Mouse (Mus musculus) lung, embryonic 15.5 days (tissue): ENCODE measurements around the gene Ccdc62. TPM values are rescaled to one million over a fixed set of nuclear protein-coding genes. Genes with fewer than 3 reads are reported as not detected.
A peak's percentile ranks its signal among the peaks of the same experiment; 100 is the strongest.

Source experiments
- ATAC-seq: fragments of 200-750 bp; cut with Nextera tagmentation; 2 replicates; pipeline ENCODE4 v1.8.0; 2017; ENCODE audit warnings: moderate number of reproducible peaks, borderline replicate concordance; ENCODE audit not compliant: low FRiP score, low TSS enrichment; ENCODE audit errors: extremely low read depth
- H3K27ac ChIP-seq: fragments of 300-500 bp; sonication (generic); 2 replicates; pipeline ENCODE4 v1.5.1; 2015; ENCODE audit warnings: moderate library complexity, mild to moderate bottlenecking, inconsistent platforms
- H3K27me3 ChIP-seq: fragments of 300-500 bp; sonication (generic); 2 replicates; pipeline ENCODE4 v1.6.1; 2015; ENCODE audit warnings: inconsistent platforms
- H3K36me3 ChIP-seq: fragments of 300-500 bp; sonication (generic); 2 replicates; pipeline ENCODE4 v1.6.1; 2015; ENCODE audit warnings: inconsistent platforms
- H3K4me1 ChIP-seq: fragments of 300-500 bp; sonication (generic); 2 replicates; pipeline ENCODE4 v1.6.1; 2015; ENCODE audit warnings: inconsistent platforms
- H3K4me2 ChIP-seq: fragments of 300-500 bp; sonication (generic); 2 replicates; pipeline ENCODE4 v1.6.1; 2015; ENCODE audit warnings: inconsistent platforms, mild to moderate bottlenecking, moderate library complexity
- H3K4me3 ChIP-seq: fragments of 300-500 bp; sonication (generic); 2 replicates; pipeline ENCODE4 v1.5.1; 2015; ENCODE audit warnings: mild to moderate bottlenecking, inconsistent platforms
- H3K9ac ChIP-seq: fragments of 300-500 bp; sonication (generic); 2 replicates; pipeline ENCODE4 v1.6.1; 2015; ENCODE audit warnings: inconsistent platforms
- H3K9me3 ChIP-seq: fragments of 300-500 bp; sonication (generic); 2 replicates; pipeline ENCODE4 v1.6.1; 2016; ENCODE audit warnings: inconsistent platforms
- WGBS: fragments of 180-500 bp; shearing (Covaris S2); methylation state at CpG from one replicate; pipeline ENCODE4 v1.1.7; 2015; 5-methylcytosine and 5-hydroxymethylcytosine counted together
- polyA plus RNA-seq: library from polyadenylated mRNA; unstranded; fragments of >200 nt; fragmentation: Nextera tagmentation; extraction: Ambion mirVana; gene quantifications from 2 replicates; pipeline ENCODE4 v1.2.1, GENCODE M21; 2015

Ccdc62 gene
- polyA plus RNA-seq, 1 experiment from 2014 or later = 6.3 TPM

DNA sequence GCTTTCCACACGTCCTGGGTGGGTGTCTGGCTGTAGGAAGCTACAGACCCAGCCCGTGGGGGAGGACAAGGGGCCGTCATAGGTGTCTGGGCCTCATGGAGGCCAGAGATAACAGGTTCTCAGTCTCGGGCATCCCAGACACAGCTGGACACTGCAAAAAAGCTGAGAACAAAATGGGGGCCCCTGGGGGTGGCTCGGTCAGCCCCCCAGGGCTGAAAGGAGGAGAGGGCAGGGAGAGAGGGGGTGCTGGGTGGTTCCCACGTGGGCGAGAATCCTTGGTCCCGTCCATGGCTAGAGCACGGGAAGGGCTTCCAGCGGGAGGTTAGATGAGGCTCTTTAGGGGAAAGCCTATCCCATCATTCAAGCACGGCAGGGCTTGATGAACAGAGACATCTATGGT is 52.4 kb downstream of the Ccdc62 start:
- Histone ChIP-seq H3K9me3 (no peaks in the 10 kb centered on the region), H3K36me3 (no peaks in the 10 kb centered on the region), H3K4me1 (0 out of 2 replicates have a peak, but pooled peaks cover 9% of the 10 kb centered on the region), H3K27ac (no peak overlapping the region), H3K9ac (no peak overlapping the region), H3K27me3 (no peaks in the 10 kb centered on the region), H3K4me2 (no peak overlapping the region), H3K4me3 (no peak overlapping the region)
- ATAC-seq = no peak
- 74% methylated on average over 11 of the region's 11 CpGs for WGBS

DNA sequence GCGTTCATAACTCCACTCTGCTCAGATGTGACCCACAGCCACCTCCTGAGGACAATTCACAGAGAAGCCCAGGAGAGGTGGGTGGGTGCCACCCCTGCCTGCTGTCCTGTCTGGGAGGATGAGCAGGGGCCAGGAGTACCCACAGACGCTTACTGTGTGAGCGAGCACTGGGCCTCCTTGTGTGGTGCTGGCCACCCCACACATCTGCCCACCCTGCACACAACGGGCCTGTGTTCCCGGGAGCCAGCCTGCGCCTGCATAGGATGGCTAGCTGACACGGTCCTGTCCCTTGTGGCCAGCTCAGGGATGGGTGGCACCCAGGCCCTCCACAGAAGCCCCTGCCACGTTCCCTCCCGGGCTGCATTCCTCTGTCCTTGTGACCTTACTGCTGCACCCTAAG is 55.0 kb downstream of the Ccdc62 start:
- Histone ChIP-seq H3K4me2 (no peak overlapping the region), H3K4me3 (no peak overlapping the region), H3K27ac (no peak overlapping the region), H3K36me3 (no peaks in the 10 kb centered on the region), H3K9me3 (no peaks in the 10 kb centered on the region), H3K27me3 (no peaks in the 10 kb centered on the region), H3K9ac (no peak overlapping the region), H3K4me1 (0 out of 2 replicates have a peak, but pooled peaks cover 5% of the 10 kb centered on the region)
- no peak for ATAC-seq
- WGBS = 58% methylated on average over 9 of the region's 9 CpGs

DNA sequence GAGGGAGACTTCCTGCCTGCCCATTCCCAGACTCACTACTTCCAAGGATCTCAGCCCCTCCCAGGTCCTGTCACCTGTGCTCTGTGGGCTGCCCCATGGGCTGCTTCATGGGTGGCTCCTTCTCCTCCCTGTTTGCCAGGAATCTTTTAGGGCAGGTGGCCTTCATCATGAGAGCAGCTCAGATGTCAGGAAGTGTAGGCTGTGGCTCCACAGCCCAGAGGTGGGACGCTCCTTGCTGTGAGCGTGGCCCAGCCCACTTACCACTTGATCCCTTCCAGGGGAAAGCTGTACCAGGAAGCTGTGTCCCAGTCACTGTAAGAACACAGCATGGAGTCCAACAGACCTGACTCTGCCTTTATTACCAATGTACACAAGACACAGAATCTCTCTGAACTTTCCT is 56.4 kb downstream of the Ccdc62 start:
- no peak for ATAC-seq
- Histone ChIP-seq H3K4me2 (no peak overlapping the region), H3K36me3 (no peaks in the 10 kb centered on the region), H3K9ac (no peak overlapping the region), H3K9me3 (no peaks in the 10 kb centered on the region), H3K4me1 (no peaks in the 10 kb centered on the region), H3K27ac (no peak overlapping the region), H3K27me3 (no peaks in the 10 kb centered on the region), H3K4me3 (no peak overlapping the region)
- WGBS = 17% methylated on average over 2 of the region's 2 CpGs

DNA sequence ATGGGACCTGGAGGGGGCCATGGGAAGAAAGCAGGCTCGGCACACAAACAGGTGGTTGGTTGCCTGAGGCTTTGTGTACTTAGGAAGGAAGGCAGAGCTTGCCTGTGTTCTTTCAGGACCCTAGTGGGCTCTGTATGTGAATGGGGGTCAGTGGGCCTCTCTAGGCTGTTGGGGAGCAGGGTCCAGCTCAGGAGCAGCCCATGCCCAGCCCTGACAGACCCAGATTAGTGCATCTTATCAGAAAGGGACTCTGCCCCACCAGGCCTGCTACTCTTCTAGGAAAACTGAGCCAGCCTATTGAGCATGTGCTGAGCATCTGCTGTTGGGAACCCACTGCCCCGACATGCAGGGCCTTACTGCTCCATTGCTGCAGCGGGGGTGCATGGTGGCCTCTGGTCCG is 57.0 kb downstream of the Ccdc62 start:
- 0 out of 2 replicates have a peak overlapping the region, but pooled peaks have one; percentile 4 for H3K27ac ChIP-seq
- ATAC-seq = no peak

DNA sequence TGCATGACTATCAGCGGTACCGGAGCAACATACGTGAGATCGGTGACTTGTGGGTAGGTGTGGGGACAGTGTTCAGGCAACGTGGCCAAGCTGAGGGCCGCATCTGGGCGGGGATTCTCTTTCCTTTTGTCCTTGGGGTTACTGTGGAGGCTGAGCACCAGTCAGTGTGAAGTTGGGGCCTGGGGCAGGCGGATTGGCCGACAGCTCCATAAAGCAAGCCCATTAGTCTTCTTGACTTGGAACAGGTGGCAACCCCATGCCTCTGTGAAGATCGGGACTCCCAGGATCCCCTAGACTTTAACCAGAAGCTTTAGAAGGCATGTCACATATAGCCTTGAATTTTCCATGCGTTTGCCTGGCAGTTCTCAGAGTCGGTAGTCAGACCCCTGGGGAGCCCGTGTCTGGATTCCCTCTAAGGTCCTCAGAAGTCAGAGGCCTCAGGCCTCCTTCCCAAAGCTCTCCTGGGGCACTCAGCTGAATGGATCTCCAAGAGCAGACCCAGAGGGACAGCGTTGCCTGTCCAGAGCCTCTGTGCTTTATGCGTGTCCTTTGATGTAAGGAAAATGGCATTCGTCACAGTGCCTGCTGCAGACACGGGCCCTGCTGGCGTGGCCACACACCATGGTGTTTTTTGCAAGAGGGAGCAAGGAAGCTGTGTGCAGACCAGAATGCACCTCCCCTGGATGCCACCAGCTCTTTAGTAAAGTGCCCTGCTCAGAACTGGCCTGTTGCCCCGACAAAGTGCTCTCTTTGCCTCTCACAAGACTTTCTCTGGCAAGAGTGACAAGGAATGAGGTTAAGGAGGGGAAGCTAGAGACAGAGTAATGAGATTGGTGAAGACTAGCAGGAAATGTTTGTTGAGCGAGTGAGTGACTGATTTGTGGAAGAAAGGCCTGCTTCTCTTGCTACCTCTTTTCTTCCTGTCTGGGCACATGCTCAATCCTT is 59.7 kb downstream of the Ccdc62 start:
- peaks cover 7% of the 10 kb centered on the region for H3K4me1 ChIP-seq
- H3K27me3 ChIP-seq = no peaks in the 10 kb centered on the region
- ATAC-seq = no peak
- H3K27ac ChIP-seq = no peak overlapping the region
- no peak overlapping the region for H3K9ac ChIP-seq
- WGBS = 69% methylated on average over 20 of the region's 20 CpGs
- H3K4me3 ChIP-seq = no peak overlapping the region
- H3K4me2 ChIP-seq = no peak overlapping the region
- H3K9me3 ChIP-seq = no peaks in the 10 kb centered on the region
- H3K36me3 ChIP-seq = no peaks in the 10 kb centered on the region

More for the DNA sequence above, 57.0 kb downstream of the Ccdc62 start:
- H3K4me1 ChIP-seq = peaks cover 4% of the 10 kb centered on the region
- H3K9me3 ChIP-seq = no peaks in the 10 kb centered on the region
- no peak overlapping the region for H3K4me2 ChIP-seq
- no peak overlapping the region for H3K4me3 ChIP-seq
- WGBS = 69% methylated on average over 4 of the region's 4 CpGs
- H3K9ac ChIP-seq = no peak overlapping the region
- no peaks in the 10 kb centered on the region for H3K36me3 ChIP-seq
- no peaks in the 10 kb centered on the region for H3K27me3 ChIP-seq

DNA sequence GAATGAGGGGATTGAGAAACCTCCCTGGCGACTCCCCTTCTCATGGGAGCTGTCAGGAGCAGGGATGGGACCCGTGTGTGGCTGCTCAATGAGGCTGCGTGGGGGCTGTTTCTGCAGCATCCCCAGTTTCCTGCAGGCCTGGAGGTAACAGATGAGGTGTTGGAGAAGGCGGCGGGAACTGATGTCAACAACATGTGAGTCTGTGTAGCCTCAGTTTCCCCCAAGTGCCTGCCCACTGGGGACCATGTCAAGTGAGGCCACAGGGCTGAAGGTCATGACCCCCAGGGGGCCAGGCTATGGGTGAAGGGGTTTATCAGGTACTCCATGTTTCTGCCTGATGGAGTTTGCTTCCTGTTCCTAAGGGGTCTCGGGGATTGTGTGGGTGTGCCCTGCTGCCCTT is 60.8 kb downstream of the Ccdc62 start:
- no peak for ATAC-seq
- Histone ChIP-seq H3K4me3 (no peak overlapping the region), H3K27ac (no peak overlapping the region), H3K36me3 (no peaks in the 10 kb centered on the region), H3K9ac (no peak overlapping the region), H3K4me1 (peaks cover 7% of the 10 kb centered on the region), H3K27me3 (no peaks in the 10 kb centered on the region), H3K9me3 (no peaks in the 10 kb centered on the region), H3K4me2 (no peak overlapping the region)
- 76% methylated on average over 6 of the region's 6 CpGs for WGBS

DNA sequence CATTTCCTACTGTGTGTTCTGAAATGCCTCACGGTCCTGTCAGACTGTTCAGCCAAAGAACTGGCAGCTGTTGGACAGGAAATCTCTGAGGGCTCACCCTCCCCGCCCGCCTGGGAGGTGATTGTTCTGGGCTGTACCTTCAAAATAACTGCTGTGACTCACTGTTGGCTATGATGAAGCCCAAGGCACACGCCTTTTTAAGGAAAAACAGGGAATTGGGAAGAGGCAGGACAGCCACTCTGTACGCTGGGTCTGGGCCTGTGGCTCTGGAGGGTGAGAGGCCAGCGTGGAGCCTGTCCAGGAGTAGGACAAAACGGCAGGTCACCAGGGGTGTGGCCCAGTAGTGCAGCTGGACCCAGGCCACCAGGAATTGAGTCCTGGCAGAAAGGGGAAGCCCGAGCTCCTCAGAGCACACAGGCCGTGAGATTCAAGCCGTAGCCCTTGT is 61.7 kb downstream of the Ccdc62 start:
- 0 out of 2 replicates have a peak, but pooled peaks have one; percentile 3 for ATAC-seq
- H3K4me3 ChIP-seq = no peak overlapping the region
- 61% methylated on average over 10 of the region's 10 CpGs for WGBS
- peaks cover 7% of the 10 kb centered on the region for H3K4me1 ChIP-seq
- H3K4me2 ChIP-seq = no peak overlapping the region
- H3K36me3 ChIP-seq = no peaks in the 10 kb centered on the region
- no peaks in the 10 kb centered on the region for H3K9me3 ChIP-seq
- no peaks in the 10 kb centered on the region for H3K27me3 ChIP-seq
- no peak overlapping the region for H3K9ac ChIP-seq
- peak overlapping the region; percentile 69 for H3K27ac ChIP-seq

DNA sequence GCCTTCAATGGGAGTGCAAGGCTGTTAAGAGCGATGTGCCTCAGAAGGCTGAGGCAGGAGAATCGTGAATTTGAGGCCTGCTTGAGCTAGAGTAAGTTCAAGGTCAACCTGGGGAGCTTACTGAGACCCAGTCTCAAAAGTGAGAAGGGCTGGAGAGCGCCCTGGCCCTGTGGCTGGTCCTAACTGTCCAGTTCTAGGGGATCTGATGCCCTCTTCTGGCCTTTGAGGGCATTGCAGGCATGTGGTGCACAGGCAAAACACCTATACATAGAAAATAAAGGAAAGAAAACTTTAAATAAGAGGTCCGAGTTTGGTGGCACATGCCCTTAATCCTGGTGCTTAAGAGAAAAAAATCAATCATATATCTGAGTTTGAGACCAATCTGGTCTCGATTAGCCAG is 62.3 kb downstream of the Ccdc62 start:
- peak overlapping the region; percentile 69 for H3K27ac ChIP-seq
- no peaks in the 10 kb centered on the region for H3K36me3 ChIP-seq
- H3K4me2 ChIP-seq = no peak overlapping the region
- no peak overlapping the region for H3K4me3 ChIP-seq
- no peaks in the 10 kb centered on the region for H3K27me3 ChIP-seq
- no peak overlapping the region for H3K9ac ChIP-seq
- 30% methylated on average over 5 of the region's 5 CpGs for WGBS
- H3K9me3 ChIP-seq = no peaks in the 10 kb centered on the region
- ATAC-seq = 0 out of 2 replicates have a peak, but pooled peaks have one; percentile 15
- peaks cover 7% of the 10 kb centered on the region for H3K4me1 ChIP-seq

DNA sequence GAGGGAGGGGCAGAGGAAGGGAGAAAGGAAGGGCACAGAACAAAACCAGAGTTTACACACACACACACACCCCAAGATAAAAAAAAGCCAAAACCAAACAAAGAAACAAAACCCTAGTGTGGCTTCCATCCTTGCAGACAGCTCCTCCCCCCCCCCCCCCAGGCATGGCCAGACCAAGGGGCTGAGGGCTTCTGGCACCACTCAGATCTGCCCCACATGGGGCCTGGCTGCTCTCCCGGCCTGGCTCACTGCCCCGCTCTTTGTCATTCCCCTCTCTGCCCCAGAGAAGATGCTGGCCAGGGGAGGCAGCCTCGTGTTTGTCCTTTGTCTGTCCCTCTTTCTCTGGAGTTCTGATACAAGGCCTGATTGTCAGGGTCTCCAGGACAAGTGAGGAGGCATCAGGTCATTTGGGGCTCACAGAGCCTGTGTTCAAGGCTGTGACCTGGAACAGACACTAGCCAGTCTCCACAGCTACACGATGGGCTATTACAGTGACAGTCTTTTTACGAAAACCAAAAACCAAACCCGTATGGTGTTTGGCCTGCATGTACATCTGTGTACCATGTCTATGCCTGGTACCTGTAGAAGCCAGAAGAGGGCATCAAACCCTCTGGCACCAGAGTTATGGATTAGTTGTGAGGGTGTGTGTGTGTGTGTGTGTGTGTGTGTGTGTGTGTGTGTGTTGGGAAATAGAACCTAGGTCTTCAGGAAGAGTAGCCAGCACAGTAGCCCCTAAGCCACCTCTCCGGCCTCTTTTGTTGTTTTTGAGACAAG is 63.0 kb downstream of the Ccdc62 start:
- peaks cover 7% of the 10 kb centered on the region for H3K4me1 ChIP-seq
- no peak overlapping the region for H3K4me2 ChIP-seq
- no peaks in the 10 kb centered on the region for H3K9me3 ChIP-seq
- no peaks in the 10 kb centered on the region for H3K27me3 ChIP-seq
- 0 out of 2 replicates have a peak overlapping the region, but pooled peaks have one; percentile 69 for H3K27ac ChIP-seq
- no peak overlapping the region for H3K4me3 ChIP-seq
- WGBS = 60% methylated on average over 7 of the region's 7 CpGs
- H3K9ac ChIP-seq = no peak overlapping the region
- ATAC-seq = peak; percentile 56; the same call in 1 of the 2 replicates
- H3K36me3 ChIP-seq = no peaks in the 10 kb centered on the region

DNA sequence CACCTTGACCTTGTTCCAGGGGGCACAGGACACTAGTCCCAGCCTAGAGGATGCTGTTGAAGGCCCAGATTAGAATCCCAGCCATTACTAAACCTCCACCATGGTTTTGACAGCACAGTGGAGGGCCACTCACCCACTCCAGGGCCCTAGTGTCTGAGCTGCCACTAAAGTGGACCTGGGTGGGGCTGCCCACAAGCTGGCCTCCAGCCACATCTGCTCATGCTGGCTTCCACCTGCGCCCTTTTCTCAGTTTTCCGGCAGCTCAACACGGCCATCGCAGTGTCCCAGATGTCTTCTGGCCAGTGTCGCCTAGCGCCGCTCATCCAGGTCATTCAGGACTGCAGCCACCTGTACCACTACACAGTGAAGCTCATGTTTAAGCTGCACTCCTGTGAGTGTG is 64.0 kb downstream of the Ccdc62 start:
- no peaks in the 10 kb centered on the region for H3K27me3 ChIP-seq
- no peak overlapping the region for H3K9ac ChIP-seq
- no peak overlapping the region for H3K4me3 ChIP-seq
- no peak for ATAC-seq
- peaks cover 7% of the 10 kb centered on the region for H3K4me1 ChIP-seq
- no peak overlapping the region for H3K4me2 ChIP-seq
- no peaks in the 10 kb centered on the region for H3K9me3 ChIP-seq
- 92% methylated on average over 7 of the region's 7 CpGs for WGBS
- H3K27ac ChIP-seq = no peak overlapping the region
- no peaks in the 10 kb centered on the region for H3K36me3 ChIP-seq

DNA sequence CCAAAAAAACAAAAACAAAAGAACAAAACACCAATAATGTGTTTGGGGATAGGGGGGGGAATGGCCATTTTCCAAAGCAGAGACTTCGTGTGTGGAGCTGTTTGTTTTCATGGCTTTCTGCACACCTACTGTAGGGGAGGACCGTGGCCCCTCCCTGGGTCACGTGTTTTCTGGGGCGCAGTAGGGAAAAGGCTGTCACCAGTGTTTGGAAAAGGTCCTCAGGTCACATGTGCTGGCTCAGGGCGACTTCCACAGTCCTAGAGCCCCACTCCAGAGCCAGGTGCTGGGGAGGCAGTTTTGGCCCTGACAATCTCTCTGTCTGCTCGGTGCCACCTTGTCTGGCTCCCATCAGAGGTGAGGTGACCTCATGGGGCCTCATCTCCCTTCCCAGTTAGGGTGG is 64.9 kb downstream of the Ccdc62 start:
- H3K27me3 ChIP-seq = no peaks in the 10 kb centered on the region
- peaks cover 7% of the 10 kb centered on the region for H3K4me1 ChIP-seq
- H3K9ac ChIP-seq = no peak overlapping the region
- H3K4me2 ChIP-seq = no peak overlapping the region
- H3K9me3 ChIP-seq = no peaks in the 10 kb centered on the region
- no peak overlapping the region for H3K27ac ChIP-seq
- ATAC-seq = no peak
- no peaks in the 10 kb centered on the region for H3K36me3 ChIP-seq
- H3K4me3 ChIP-seq = no peak overlapping the region
- 46% methylated on average over 6 of the region's 6 CpGs for WGBS

DNA sequence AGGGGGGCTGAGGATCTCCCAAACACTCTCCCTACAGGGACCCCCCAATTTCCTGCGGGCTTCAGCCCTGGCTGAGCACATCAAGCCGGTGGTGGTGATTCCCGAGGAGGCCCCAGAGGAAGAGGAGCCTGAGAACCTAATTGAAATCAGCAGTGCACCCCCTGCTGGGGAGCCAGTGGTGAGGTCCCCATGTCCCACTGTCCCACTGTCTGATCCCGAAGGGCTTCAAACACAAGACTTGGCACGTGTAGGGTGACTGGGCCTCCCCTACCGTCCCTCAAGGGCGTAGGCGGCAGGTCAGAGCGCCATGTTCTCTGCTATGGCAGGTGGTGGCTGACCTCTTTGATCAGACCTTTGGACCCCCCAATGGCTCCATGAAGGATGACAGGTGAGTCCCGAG is 65.7 kb downstream of the Ccdc62 start:
- Histone ChIP-seq H3K9me3 (no peaks in the 10 kb centered on the region), H3K4me1 (peaks cover 7% of the 10 kb centered on the region), H3K4me3 (no peak overlapping the region), H3K36me3 (no peaks in the 10 kb centered on the region), H3K9ac (no peak overlapping the region), H3K4me2 (no peak overlapping the region), H3K27ac (no peak overlapping the region), H3K27me3 (no peaks in the 10 kb centered on the region)
- WGBS = 68% methylated on average over 10 of the region's 10 CpGs
- no peak for ATAC-seq
